Comparison of ENCODE assay signal across 15 mouse cellular contexts in genomic region chr7:112388363-112388875, GRCm38 (mm10).
"Had no signal": no experiment of that assay in that cellular context is flagged by ENCODE, and none has a peak within 500 bp of the region (broad histone marks: within the 10 kb centered on the region; RNA-seq: fewer than 3 reads in every experiment).

No protein-coding gene starts in this region.

- H3K9me3 ChIP-seq: limb, embryonic 12.5 days; lung, embryonic 15.5 days; megakaryocyte, embryonic 14.5 days; midbrain, embryonic 12.5 days; neural tube, embryonic 15.5 days had no signal

- H3K27me3 ChIP-seq: limb, embryonic 12.5 days; lung, embryonic 15.5 days; midbrain, embryonic 12.5 days; neural tube, embryonic 15.5 days had no signal

- H3K4me3 ChIP-seq: layer of hippocampus, adult 2 months; limb, embryonic 12.5 days; lung, embryonic 15.5 days; megakaryocyte, embryonic 14.5 days; midbrain, embryonic 12.5 days; neural tube, embryonic 15.5 days had no signal

- H3K4me2 ChIP-seq: limb, embryonic 12.5 days; liver, embryonic 11.5 days; lung, embryonic 15.5 days; midbrain, embryonic 12.5 days; neural tube, embryonic 15.5 days had no signal

- H3K9ac ChIP-seq: limb, embryonic 12.5 days; lung, embryonic 15.5 days; midbrain, embryonic 12.5 days; neural tube, embryonic 15.5 days had no signal

- DNase-seq: kidney, adult 2 months; kidney, postnatal 36 days; lung, postnatal 14 days; right cerebral cortex, adult 18-20 months; right cerebral cortex, postnatal 25 days; thymus, postnatal 36 days had no signal

- H3K36me3 ChIP-seq: limb, embryonic 12.5 days; lung, embryonic 15.5 days; midbrain, embryonic 12.5 days; neural tube, embryonic 15.5 days had no signal

- H3K27ac ChIP-seq: kidney, postnatal 0 days; layer of hippocampus, adult 2 months; limb, embryonic 12.5 days; lung, embryonic 15.5 days; macrophage; midbrain, embryonic 12.5 days; neural tube, embryonic 15.5 days had no signal
